Mouse (Mus musculus): ENCODE measurements around the gene Cab39. TPM values are rescaled to one million over a fixed set of nuclear protein-coding genes. Genes with fewer than 3 reads are reported as not detected.

The Cab39 gene
- polyA plus RNA-seq, 1 experiment from 2014 or later, result 24.1 TPM

GRCm38 (mm10) chr1:85824905-85825304 lies 31.7 kb downstream of the Cab39 start:
- no peak for ATAC-seq (replicated peaks; ENCODE audit: extremely low read depth, insufficient read depth, low FRiP score)
- Histone ChIP-seq H3K36me3 (ENCODE audit: control insufficient read depth, insufficient read depth) (peaks cover 16% of the 10 kb centered on the region), H3K27ac (ENCODE audit: low read length) (no peak overlapping the region), H3K9me3 (replicated peaks; ENCODE audit: control insufficient read depth, low read length) (no peaks in the 10 kb centered on the region), H3K4me3 (ENCODE audit: low read length) (no peak overlapping the region), H3K27me3 (ENCODE audit: control insufficient read depth, insufficient read depth, low read length) (no peaks in the 10 kb centered on the region), H3K4me1 (ENCODE audit: control insufficient read depth, insufficient read depth, low read length) (peaks cover 19% of the 10 kb centered on the region), H3K9ac (ENCODE audit: low read length) (no peak overlapping the region), H3K4me2 (ENCODE audit: low read depth, low read length) (no peak overlapping the region)
- 63% methylated on average over 3 of the region's 3 CpGs for WGBS

GRCm38 (mm10) chr1:85827166-85827565 lies 33.9 kb downstream of the Cab39 start:
- no peak overlapping the region for H3K4me2 ChIP-seq (ENCODE audit: low read depth, low read length)
- no peak for ATAC-seq (replicated peaks; ENCODE audit: extremely low read depth, insufficient read depth, low FRiP score)
- WGBS, result 78% methylated on average over 5 of the region's 5 CpGs

GRCm38 (mm10) chr1:85829016-85829415 lies 35.8 kb downstream of the Cab39 start:
- Histone ChIP-seq H3K4me2 (ENCODE audit: low read depth, low read length) (no peak overlapping the region), H3K9me3 (replicated peaks; ENCODE audit: control insufficient read depth, low read length) (no peaks in the 10 kb centered on the region), H3K4me3 (ENCODE audit: low read length) (no peak overlapping the region), H3K27me3 (ENCODE audit: control insufficient read depth, insufficient read depth, low read length) (no peaks in the 10 kb centered on the region), H3K27ac (ENCODE audit: low read length) (no peak overlapping the region), H3K4me1 (ENCODE audit: control insufficient read depth, insufficient read depth, low read length) (peaks cover 5% of the 10 kb centered on the region), H3K9ac (ENCODE audit: low read length) (no peak overlapping the region), H3K36me3 (ENCODE audit: control insufficient read depth, insufficient read depth) (peaks cover 3% of the 10 kb centered on the region; the same call in 1 of the 2 replicates)
- 94% methylated on average over 1 of the region's 1 CpGs for WGBS
- ATAC-seq (replicated peaks; ENCODE audit: extremely low read depth, insufficient read depth, low FRiP score), result no peak

More at GRCm38 (mm10) chr1:85827166-85827565, 33.9 kb downstream of the Cab39 start:
- Histone ChIP-seq H3K36me3 (ENCODE audit: control insufficient read depth, insufficient read depth) (peaks cover 9% of the 10 kb centered on the region; the same call in 1 of the 2 replicates), H3K4me3 (ENCODE audit: low read length) (no peak overlapping the region), H3K27me3 (ENCODE audit: control insufficient read depth, insufficient read depth, low read length) (no peaks in the 10 kb centered on the region), H3K9ac (ENCODE audit: low read length) (no peak overlapping the region), H3K4me1 (ENCODE audit: control insufficient read depth, insufficient read depth, low read length) (peaks cover 15% of the 10 kb centered on the region), H3K27ac (ENCODE audit: low read length) (no peak overlapping the region), H3K9me3 (replicated peaks; ENCODE audit: control insufficient read depth, low read length) (no peaks in the 10 kb centered on the region)

- Histone ChIP-seq H3K9me3 (replicated peaks; ENCODE audit: control insufficient read depth, low read length) (no peaks in the 10 kb centered on the region), H3K4me2 (ENCODE audit: low read depth, low read length) (no peak overlapping the region), H3K4me1 (ENCODE audit: control insufficient read depth, insufficient read depth, low read length) (peaks cover 23% of the 10 kb centered on the region), H3K36me3 (ENCODE audit: control insufficient read depth, insufficient read depth) (peaks cover 9% of the 10 kb centered on the region), H3K9ac (ENCODE audit: low read length) (no peak overlapping the region), H3K27ac (ENCODE audit: low read length) (no peak overlapping the region; the same call in 1 of the 2 replicates), H3K4me3 (ENCODE audit: low read length) (no peak overlapping the region), H3K27me3 (ENCODE audit: control insufficient read depth, insufficient read depth, low read length) (no peaks in the 10 kb centered on the region)
- peak; percentile 72; the same call in 1 of the 2 replicates for ATAC-seq (replicated peaks; ENCODE audit: extremely low read depth, insufficient read depth, low FRiP score)
- WGBS, result 30% methylated on average over 4 of the region's 4 CpGs
Observed at GRCm38 (mm10) chr1:85838056-85838455, 44.8 kb downstream of the Cab39 start.

- Histone ChIP-seq H3K4me1 (ENCODE audit: control insufficient read depth, insufficient read depth, low read length) (peaks cover 23% of the 10 kb centered on the region), H3K36me3 (ENCODE audit: control insufficient read depth, insufficient read depth) (peaks cover 14% of the 10 kb centered on the region), H3K27ac (ENCODE audit: low read length) (peak overlapping the region; percentile 31; the same call in 1 of the 2 replicates), H3K27me3 (ENCODE audit: control insufficient read depth, insufficient read depth, low read length) (no peaks in the 10 kb centered on the region), H3K9ac (ENCODE audit: low read length) (no peak overlapping the region), H3K9me3 (replicated peaks; ENCODE audit: control insufficient read depth, low read length) (no peaks in the 10 kb centered on the region), H3K4me2 (ENCODE audit: low read depth, low read length) (no peak overlapping the region), H3K4me3 (ENCODE audit: low read length) (no peak overlapping the region)
- ATAC-seq (replicated peaks; ENCODE audit: extremely low read depth, insufficient read depth, low FRiP score), result no peak
- WGBS, result 48% methylated on average over 3 of the region's 3 CpGs
Observed at GRCm38 (mm10) chr1:85839356-85839755, 46.1 kb downstream of the Cab39 start.

GRCm38 (mm10) chr1:85839790-85840189 lies 46.5 kb downstream of the Cab39 start:
- Histone ChIP-seq H3K36me3 (ENCODE audit: control insufficient read depth, insufficient read depth) (peaks cover 14% of the 10 kb centered on the region), H3K27me3 (ENCODE audit: control insufficient read depth, insufficient read depth, low read length) (no peaks in the 10 kb centered on the region), H3K4me1 (ENCODE audit: control insufficient read depth, insufficient read depth, low read length) (peaks cover 23% of the 10 kb centered on the region), H3K27ac (ENCODE audit: low read length) (0 out of 2 replicates have a peak overlapping the region, but pooled peaks have one; percentile 9), H3K4me2 (ENCODE audit: low read depth, low read length) (no peak overlapping the region), H3K9ac (ENCODE audit: low read length) (no peak overlapping the region), H3K9me3 (replicated peaks; ENCODE audit: control insufficient read depth, low read length) (no peaks in the 10 kb centered on the region), H3K4me3 (ENCODE audit: low read length) (no peak overlapping the region)
- WGBS, result 82% methylated on average over 1 of the region's 1 CpGs
- ATAC-seq (replicated peaks; ENCODE audit: extremely low read depth, insufficient read depth, low FRiP score), result no peak

GRCm38 (mm10) chr1:85840421-85840820 lies 47.2 kb downstream of the Cab39 start:
- H3K4me2 ChIP-seq (ENCODE audit: low read depth, low read length), result no peak overlapping the region
- no peak overlapping the region for H3K4me3 ChIP-seq (ENCODE audit: low read length)
- no peak for ATAC-seq (replicated peaks; ENCODE audit: extremely low read depth, insufficient read depth, low FRiP score)
- peaks cover 13% of the 10 kb centered on the region for H3K36me3 ChIP-seq (ENCODE audit: control insufficient read depth, insufficient read depth)
- H3K9ac ChIP-seq (ENCODE audit: low read length), result no peak overlapping the region
- no peaks in the 10 kb centered on the region for H3K27me3 ChIP-seq (ENCODE audit: control insufficient read depth, insufficient read depth, low read length)
- no peaks in the 10 kb centered on the region for H3K9me3 ChIP-seq (replicated peaks; ENCODE audit: control insufficient read depth, low read length)
- 63% methylated on average over 4 of the region's 4 CpGs for WGBS
- no peak overlapping the region for H3K27ac ChIP-seq (ENCODE audit: low read length)
- peaks cover 23% of the 10 kb centered on the region for H3K4me1 ChIP-seq (ENCODE audit: control insufficient read depth, insufficient read depth, low read length)

GRCm38 (mm10) chr1:85842251-85842650 lies 49.0 kb downstream of the Cab39 start:
- no peaks in the 10 kb centered on the region for H3K27me3 ChIP-seq (ENCODE audit: control insufficient read depth, insufficient read depth, low read length)
- no peak for ATAC-seq (replicated peaks; ENCODE audit: extremely low read depth, insufficient read depth, low FRiP score)
- peaks cover 23% of the 10 kb centered on the region for H3K4me1 ChIP-seq (ENCODE audit: control insufficient read depth, insufficient read depth, low read length)
- no peak overlapping the region for H3K4me2 ChIP-seq (ENCODE audit: low read depth, low read length)
- H3K36me3 ChIP-seq (ENCODE audit: control insufficient read depth, insufficient read depth), result peaks cover 11% of the 10 kb centered on the region
- no peak overlapping the region for H3K27ac ChIP-seq (ENCODE audit: low read length)
- H3K4me3 ChIP-seq (ENCODE audit: low read length), result no peak overlapping the region
- no peak overlapping the region for H3K9ac ChIP-seq (ENCODE audit: low read length)
- H3K9me3 ChIP-seq (replicated peaks; ENCODE audit: control insufficient read depth, low read length), result no peaks in the 10 kb centered on the region

GRCm38 (mm10) chr1:85843291-85843863 lies 50.1 kb downstream of the Cab39 start:
- no peak overlapping the region for H3K27ac ChIP-seq (ENCODE audit: low read length)
- H3K27me3 ChIP-seq (ENCODE audit: control insufficient read depth, insufficient read depth, low read length), result no peaks in the 10 kb centered on the region
- H3K4me2 ChIP-seq (ENCODE audit: low read depth, low read length), result no peak overlapping the region
- no peak overlapping the region for H3K4me3 ChIP-seq (ENCODE audit: low read length)
- 95% methylated on average over 4 of the region's 4 CpGs for WGBS
- no peak for ATAC-seq (replicated peaks; ENCODE audit: extremely low read depth, insufficient read depth, low FRiP score)
- H3K36me3 ChIP-seq (ENCODE audit: control insufficient read depth, insufficient read depth), result peaks cover 19% of the 10 kb centered on the region
- peaks cover 15% of the 10 kb centered on the region for H3K4me1 ChIP-seq (ENCODE audit: control insufficient read depth, insufficient read depth, low read length)
- no peaks in the 10 kb centered on the region for H3K9me3 ChIP-seq (replicated peaks; ENCODE audit: control insufficient read depth, low read length)
- no peak overlapping the region for H3K9ac ChIP-seq (ENCODE audit: low read length)
